Mouse (Mus musculus) lung, embryonic 15.5 days (tissue): Measurements from ENCODE around the gene 7530416G11Rik. TPM values are rescaled to one million over a fixed set of nuclear protein-coding genes. Genes with fewer than 3 reads are reported as not detected.
A peak's percentile ranks its signal among the peaks of the same experiment; 100 is the strongest.

Experiments used
- ATAC-seq: fragments of 200-750 bp; cut with Nextera tagmentation; 2 replicates; pipeline ENCODE4 v1.8.0; 2017; ENCODE audit warnings: moderate number of reproducible peaks, borderline replicate concordance; ENCODE audit not compliant: low FRiP score, low TSS enrichment; ENCODE audit errors: extremely low read depth
- H3K27ac ChIP-seq: fragments of 300-500 bp; sonication (generic); 2 replicates; pipeline ENCODE4 v1.5.1; 2015; ENCODE audit warnings: moderate library complexity, mild to moderate bottlenecking, inconsistent platforms
- H3K27me3 ChIP-seq: fragments of 300-500 bp; sonication (generic); 2 replicates; pipeline ENCODE4 v1.6.1; 2015; ENCODE audit warnings: inconsistent platforms
- H3K36me3 ChIP-seq: fragments of 300-500 bp; sonication (generic); 2 replicates; pipeline ENCODE4 v1.6.1; 2015; ENCODE audit warnings: inconsistent platforms
- H3K4me1 ChIP-seq: fragments of 300-500 bp; sonication (generic); 2 replicates; pipeline ENCODE4 v1.6.1; 2015; ENCODE audit warnings: inconsistent platforms
- H3K4me2 ChIP-seq: fragments of 300-500 bp; sonication (generic); 2 replicates; pipeline ENCODE4 v1.6.1; 2015; ENCODE audit warnings: inconsistent platforms, mild to moderate bottlenecking, moderate library complexity
- H3K4me3 ChIP-seq: fragments of 300-500 bp; sonication (generic); 2 replicates; pipeline ENCODE4 v1.5.1; 2015; ENCODE audit warnings: mild to moderate bottlenecking, inconsistent platforms
- H3K9ac ChIP-seq: fragments of 300-500 bp; sonication (generic); 2 replicates; pipeline ENCODE4 v1.6.1; 2015; ENCODE audit warnings: inconsistent platforms
- H3K9me3 ChIP-seq: fragments of 300-500 bp; sonication (generic); 2 replicates; pipeline ENCODE4 v1.6.1; 2016; ENCODE audit warnings: inconsistent platforms
- WGBS: fragments of 180-500 bp; shearing (Covaris S2); methylation state at CpG from one replicate; pipeline ENCODE4 v1.1.7; 2015; 5-methylcytosine and 5-hydroxymethylcytosine counted together
- polyA plus RNA-seq: library from polyadenylated mRNA; unstranded; fragments of >200 nt; fragmentation: Nextera tagmentation; extraction: Ambion mirVana; gene quantifications from 2 replicates; pipeline ENCODE4 v1.2.1, GENCODE M21; 2015

7530416G11Rik gene
- polyA plus RNA-seq, 1 experiment from 2014 or later: not detected

GRCm38 (mm10) chr15:85457838-85458237 is 45.2 kb downstream of the 7530416G11Rik start:
- peaks cover 8% of the 10 kb centered on the region; the same call in 1 of the 2 replicates for H3K36me3 ChIP-seq
- WGBS: 56% methylated on average over 8 of the region's 8 CpGs

GRCm38 (mm10) chr15:85456891-85457290 is 46.1 kb downstream of the 7530416G11Rik start:
- Histone ChIP-seq H3K36me3 (no peaks in the 10 kb centered on the region; the same call in 1 of the 2 replicates), H3K9me3 (no peaks in the 10 kb centered on the region), H3K4me1 (peaks cover 44% of the 10 kb centered on the region), H3K27me3 (no peaks in the 10 kb centered on the region), H3K9ac (no peak overlapping the region), H3K4me3 (no peak overlapping the region), H3K4me2 (no peak overlapping the region), H3K27ac (peak overlapping the region; percentile 58; the same call in 1 of the 2 replicates)
- WGBS: 67% methylated on average over 8 of the region's 8 CpGs
- no peak for ATAC-seq

More at GRCm38 (mm10) chr15:85457838-85458237, 45.2 kb downstream of the 7530416G11Rik start:
- H3K4me1 ChIP-seq: peaks cover 44% of the 10 kb centered on the region
- no peak overlapping the region for H3K4me2 ChIP-seq
- H3K27ac ChIP-seq: peak overlapping the region; percentile 58
- no peak overlapping the region for H3K9ac ChIP-seq
- no peak for ATAC-seq
- H3K9me3 ChIP-seq: no peaks in the 10 kb centered on the region
- no peaks in the 10 kb centered on the region for H3K27me3 ChIP-seq
- no peak overlapping the region for H3K4me3 ChIP-seq

GRCm38 (mm10) chr15:85446652-85447051 is 56.4 kb downstream of the 7530416G11Rik start:
- no peaks in the 10 kb centered on the region for H3K4me1 ChIP-seq
- H3K4me3 ChIP-seq: no peak overlapping the region
- no peaks in the 10 kb centered on the region for H3K9me3 ChIP-seq
- no peaks in the 10 kb centered on the region for H3K27me3 ChIP-seq
- no peak overlapping the region for H3K4me2 ChIP-seq
- peaks cover 7% of the 10 kb centered on the region; the same call in 1 of the 2 replicates for H3K36me3 ChIP-seq
- ATAC-seq: no peak
- H3K9ac ChIP-seq: no peak overlapping the region
- H3K27ac ChIP-seq: no peak overlapping the region
- 62% methylated on average over 3 of the region's 3 CpGs for WGBS

Other genes starting within 250 kb of the 7530416G11Rik start
- gene Atxn10, start 167.0 kb downstream of the 7530416G11Rik start, polyA plus RNA-seq: 344 and 350 TPM in 2 replicates
- gene Wnt7b, start 79.2 kb upstream of the 7530416G11Rik start, polyA plus RNA-seq: 56.5 and 57.6 TPM in 2 replicates
- gene Ppara, start 231.8 kb upstream of the 7530416G11Rik start, polyA plus RNA-seq: 4.3 and 4.9 TPM in 2 replicates